Mouse (Mus musculus) ES-E14 (cell line): Measurements from ENCODE around the gene Aldh1l1.

Experiments
- CHD2 ChIP-seq: IDR thresholded peaks from 2 replicates; pipeline ENCODE4 v1.6.1; 2014; ENCODE audit warnings: mild to moderate bottlenecking, low read depth, low read length, inconsistent platforms
- HCFC1 ChIP-seq: IDR thresholded peaks from 2 replicates; pipeline ENCODE4 v1.6.1; 2012; ENCODE audit warnings: low read length, inconsistent platforms, borderline replicate concordance; ENCODE audit not compliant: insufficient read depth
- MAFK ChIP-seq: IDR thresholded peaks from 2 replicates; pipeline ENCODE4 v1.6.1; 2014; ENCODE audit warnings: mild to moderate bottlenecking, low read depth, low read length, inconsistent platforms; ENCODE audit not compliant: insufficient read depth
- ZNF384 ChIP-seq: IDR thresholded peaks from 2 replicates; pipeline ENCODE4 v1.6.1; 2012; ENCODE audit warnings: low read depth, low read length, inconsistent platforms

- TF ChIP-seq CHD2, result no peak
- TF ChIP-seq MAFK, result no peak
- no peak for TF ChIP-seq ZNF384
- no peak for TF ChIP-seq HCFC1
Observed at GRCm38 (mm10) chr6:90461181-90461580, 25.0 kb upstream of the Aldh1l1 start.
